Mouse (Mus musculus) myocyte (in vitro differentiated cells): ENCODE results near the gene Tmem45a. TPM values are rescaled to one million over a fixed set of nuclear protein-coding genes. Genes with fewer than 3 reads are reported as not detected.

ENCODE experiments used
- H3K27me3 ChIP-seq: one replicate; pipeline ENCODE4 v1.6.1; 2011; ENCODE audit not compliant: control insufficient read depth, insufficient read depth, insufficient read length
- H3K36me3 ChIP-seq: one replicate; pipeline ENCODE4 v1.6.1; 2011; ENCODE audit not compliant: control insufficient read depth, insufficient read depth
- H3K4me2 ChIP-seq: one replicate; pipeline ENCODE4 v1.6.1; 2011; ENCODE audit warnings: low read depth, control low read depth
- H3K4me3 ChIP-seq: one replicate; pipeline ENCODE4 v1.5.1; 2011; ENCODE audit warnings: mild to moderate bottlenecking, control low read depth, moderate library complexity
- H3K79me2 ChIP-seq: one replicate; pipeline ENCODE4 v1.6.1; 2011; ENCODE audit not compliant: control insufficient read depth, insufficient read depth
- H3ac ChIP-seq: one replicate; pipeline ENCODE4 v1.6.1; 2011; ENCODE audit not compliant: control insufficient read depth, insufficient read length
- CEBPB ChIP-seq: IDR thresholded peaks from 2 replicates; pipeline ENCODE4 v1.6.1; 2011; ENCODE audit warnings: mild to moderate bottlenecking, moderate library complexity; ENCODE audit not compliant: poor library complexity, insufficient read depth, severe bottlenecking
- E2F4 ChIP-seq: IDR thresholded peaks from one replicate; pipeline ENCODE4 v1.6.1; 2011; ENCODE audit warnings: mild to moderate bottlenecking, control low read depth, moderate library complexity; ENCODE audit not compliant: insufficient read depth
- MAX ChIP-seq: IDR thresholded peaks from one replicate; pipeline ENCODE4 v1.6.1; 2011; ENCODE audit warnings: low read depth, mild to moderate bottlenecking, control low read depth
- MYOD1 ChIP-seq, 3 experiments: IDR thresholded peaks; one replicate each; pipeline ENCODE4 v1.6.1; 2011; ENCODE audit warnings: control low read depth in 2 of 3, low read depth in 2 of 3, mild to moderate bottlenecking in 2 of 3, moderate library complexity in 1 of 3; ENCODE audit not compliant: insufficient read length in 2 of 3, control insufficient read depth in 1 of 3
- MYOG ChIP-seq, 3 experiments: IDR thresholded peaks; one replicate each; pipeline ENCODE4 v1.6.1; 2011; ENCODE audit warnings: control low read depth in 2 of 3, low read depth in 2 of 3, mild to moderate bottlenecking in 2 of 3; ENCODE audit not compliant: insufficient read length in 2 of 3, control insufficient read depth in 1 of 3, insufficient read depth in 1 of 3
- POLR2A ChIP-seq: IDR thresholded peaks from one replicate; pipeline ENCODE4 v1.6.1; 2011; ENCODE audit warnings: low read depth, mild to moderate bottlenecking, control low read depth, moderate library complexity; ENCODE audit not compliant: insufficient read length
- POLR2AphosphoS2 ChIP-seq: IDR thresholded peaks from one replicate; pipeline ENCODE4 v1.6.1; 2011; ENCODE audit warnings: low read depth, control low read depth; ENCODE audit not compliant: insufficient read length
- REST ChIP-seq: IDR thresholded peaks from one replicate; pipeline ENCODE4 v1.6.1; 2011; ENCODE audit warnings: mild to moderate bottlenecking, control low read depth, moderate library complexity; ENCODE audit not compliant: insufficient read depth, insufficient read length
- SRF ChIP-seq: IDR thresholded peaks from one replicate; pipeline ENCODE4 v1.6.1; 2011; ENCODE audit warnings: low read depth; ENCODE audit not compliant: control insufficient read depth, insufficient read length
- TCF12 ChIP-seq: IDR thresholded peaks from one replicate; pipeline ENCODE4 v1.6.1; 2011; ENCODE audit warnings: mild to moderate bottlenecking, control low read depth; ENCODE audit not compliant: poor library complexity, insufficient read depth, severe bottlenecking
- TCF3 ChIP-seq: IDR thresholded peaks from one replicate; pipeline ENCODE4 v1.6.1; 2011; ENCODE audit warnings: low read depth, control low read depth; ENCODE audit not compliant: insufficient read length
- USF1 ChIP-seq: IDR thresholded peaks from one replicate; pipeline ENCODE4 v1.6.1; 2011; ENCODE audit warnings: low read depth, mild to moderate bottlenecking, control low read depth, moderate library complexity
- polyA plus RNA-seq: library from polyadenylated mRNA; unstranded; fragments of >200 nt; fragmentation: generic; extraction: Trizol; gene quantifications from one replicate; pipeline ENCODE4 v1.2.1, GENCODE M21; 2012; ENCODE audit warnings: missing spikeins

Tmem45a gene
- polyA plus RNA-seq, 1 experiment: 6.0 TPM

DNA sequence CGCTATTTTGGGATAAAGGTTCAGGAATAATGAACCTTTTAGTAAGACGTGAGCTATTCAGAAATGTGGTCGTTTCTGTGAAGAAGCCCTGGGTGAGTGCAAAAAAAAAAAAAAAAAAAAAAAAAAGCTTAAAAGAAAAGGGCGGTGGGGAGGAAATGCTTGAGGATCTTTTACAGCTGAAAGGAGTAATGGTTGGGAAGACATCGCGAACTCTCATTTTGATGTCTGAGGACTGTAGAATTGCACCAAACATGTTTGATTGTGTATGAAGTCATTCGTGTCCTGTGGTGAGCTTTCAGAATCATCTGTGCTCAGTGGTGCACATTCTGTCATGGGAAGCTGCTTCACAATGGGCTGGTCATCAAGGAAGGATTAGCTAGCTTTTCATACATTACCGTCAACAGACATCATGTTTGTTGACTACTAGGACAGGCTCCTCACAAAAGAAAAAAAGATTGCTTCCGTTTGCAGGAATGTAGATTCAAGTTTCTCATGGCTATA is 700 bp upstream of the Tmem45a start:
- Histone ChIP-seq H3K79me2 (no peaks in the 10 kb centered on the region), H3K4me3 (no peak overlapping the region), H3K36me3 (no peaks in the 10 kb centered on the region), H3ac (no peak overlapping the region), H3K27me3 (no peaks in the 10 kb centered on the region), H3K4me2 (peak overlapping the region; percentile 58)
- no peak for TF ChIP-seq CEBPB
- TF ChIP-seq REST: no peak
- TF ChIP-seq TCF3: no peak
- no peak for TF ChIP-seq POLR2AphosphoS2
- no peak for TF ChIP-seq USF1
- no peak for TF ChIP-seq MYOG (IDR thresholded peaks at IDR 0.05; ENCODE audit: control insufficient read depth in 1 of 3, insufficient read depth in 1 of 3, insufficient read length in 2 of 3, low read depth in 2 of 3)
- no peak for TF ChIP-seq MAX
- no peak for TF ChIP-seq SRF

DNA sequence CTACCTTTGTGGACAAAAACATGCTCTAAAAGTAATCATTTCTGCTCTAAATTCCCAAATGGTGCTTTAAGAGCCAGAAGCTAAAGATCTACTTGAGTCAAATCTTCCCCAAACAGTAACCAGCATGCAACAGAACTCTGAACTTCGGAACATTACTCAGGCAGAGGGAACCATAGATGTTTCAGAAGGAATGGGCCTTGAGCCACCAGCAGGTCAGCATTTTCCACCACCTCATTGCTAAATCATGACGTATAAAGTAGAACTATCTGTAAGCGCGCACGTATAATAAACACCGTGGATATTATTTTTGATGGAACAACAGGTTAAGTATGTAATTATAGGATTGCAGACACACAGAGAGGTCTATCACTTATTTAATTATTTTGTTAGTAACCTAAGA is 1.2 kb downstream of the Tmem45a start:
- Histone ChIP-seq H3K79me2 (no peaks in the 10 kb centered on the region), H3K27me3 (no peaks in the 10 kb centered on the region), H3K36me3 (no peaks in the 10 kb centered on the region), H3K4me3 (no peak overlapping the region), H3K4me2 (no peak overlapping the region), H3ac (no peak overlapping the region)
- TF ChIP-seq TCF12 (no peak), REST (no peak), POLR2AphosphoS2 (no peak), MYOG (IDR thresholded peaks at IDR 0.05; ENCODE audit: control insufficient read depth in 1 of 3, insufficient read depth in 1 of 3, insufficient read length in 2 of 3, low read depth in 2 of 3) (no peak), SRF (no peak), E2F4 (no peak), MYOD1 (IDR thresholded peaks at IDR 0.05; ENCODE audit: control insufficient read depth in 1 of 3, insufficient read length in 2 of 3, low read depth in 2 of 3) (no peak), CEBPB (no peak), TCF3 (no peak), USF1 (no peak), MAX (no peak), POLR2A (no peak)

DNA sequence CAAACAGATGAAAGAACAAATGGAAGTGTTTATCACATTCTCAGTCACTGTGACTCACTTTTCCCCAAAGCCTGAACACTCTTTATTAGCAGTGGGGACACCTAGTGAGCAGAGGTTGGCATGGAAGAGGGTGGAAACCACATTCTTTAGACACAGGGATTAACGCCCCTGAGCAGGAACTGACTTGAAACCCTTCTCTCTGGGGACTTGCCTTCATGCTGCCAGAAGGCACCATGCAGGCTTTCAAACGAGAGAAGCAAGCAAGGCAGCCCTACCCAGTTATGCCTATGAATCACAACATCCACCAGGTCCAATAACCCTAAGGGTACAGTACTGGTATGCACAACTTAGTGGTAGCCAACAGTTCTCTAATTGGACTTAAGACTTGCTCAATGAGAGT is 12.6 kb downstream of the Tmem45a start:
- TF ChIP-seq SRF: no peak
- TF ChIP-seq CEBPB: no peak
- TF ChIP-seq REST: no peak
- no peak overlapping the region for H3K4me2 ChIP-seq
- no peaks in the 10 kb centered on the region for H3K27me3 ChIP-seq
- no peaks in the 10 kb centered on the region for H3K79me2 ChIP-seq
- H3ac ChIP-seq: no peak overlapping the region
- no peaks in the 10 kb centered on the region for H3K36me3 ChIP-seq
- no peak overlapping the region for H3K4me3 ChIP-seq

DNA sequence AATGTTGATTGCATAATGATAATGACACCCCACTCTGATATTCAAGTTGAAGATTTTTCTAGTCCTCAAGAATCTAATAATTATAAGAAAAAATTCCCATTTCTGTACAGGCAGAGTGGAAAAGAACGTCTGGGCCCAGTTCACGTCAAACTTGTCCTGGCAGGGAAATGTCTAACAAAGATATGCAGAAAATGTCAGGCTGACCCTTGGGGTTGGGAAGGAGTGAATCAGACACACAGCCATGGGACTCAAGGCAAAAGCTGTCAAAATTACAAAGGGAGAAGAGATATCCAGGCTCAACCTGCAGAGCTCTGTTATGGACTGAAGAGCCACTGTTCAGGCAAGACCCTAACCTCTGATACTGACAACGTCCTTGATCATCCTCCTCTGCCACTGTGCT is 15.5 kb downstream of the Tmem45a start:
- H3K4me3 ChIP-seq: no peak overlapping the region
- H3K36me3 ChIP-seq: no peaks in the 10 kb centered on the region
- no peaks in the 10 kb centered on the region for H3K79me2 ChIP-seq
- no peak overlapping the region for H3K4me2 ChIP-seq
- H3ac ChIP-seq: no peak overlapping the region
- H3K27me3 ChIP-seq: no peaks in the 10 kb centered on the region
- TF ChIP-seq TCF3: no peak
- TF ChIP-seq MYOD1 (IDR thresholded peaks at IDR 0.05; ENCODE audit: control insufficient read depth in 1 of 3, insufficient read length in 2 of 3, low read depth in 2 of 3): no peak
- TF ChIP-seq POLR2A: no peak
- TF ChIP-seq POLR2AphosphoS2: no peak
- TF ChIP-seq TCF12: no peak
- no peak for TF ChIP-seq USF1
- TF ChIP-seq MAX: no peak
- no peak for TF ChIP-seq E2F4
- no peak for TF ChIP-seq CEBPB
- TF ChIP-seq REST: no peak
- TF ChIP-seq MYOG (IDR thresholded peaks at IDR 0.05; ENCODE audit: control insufficient read depth in 1 of 3, insufficient read depth in 1 of 3, insufficient read length in 2 of 3, low read depth in 2 of 3): no peak
- TF ChIP-seq SRF: no peak

DNA sequence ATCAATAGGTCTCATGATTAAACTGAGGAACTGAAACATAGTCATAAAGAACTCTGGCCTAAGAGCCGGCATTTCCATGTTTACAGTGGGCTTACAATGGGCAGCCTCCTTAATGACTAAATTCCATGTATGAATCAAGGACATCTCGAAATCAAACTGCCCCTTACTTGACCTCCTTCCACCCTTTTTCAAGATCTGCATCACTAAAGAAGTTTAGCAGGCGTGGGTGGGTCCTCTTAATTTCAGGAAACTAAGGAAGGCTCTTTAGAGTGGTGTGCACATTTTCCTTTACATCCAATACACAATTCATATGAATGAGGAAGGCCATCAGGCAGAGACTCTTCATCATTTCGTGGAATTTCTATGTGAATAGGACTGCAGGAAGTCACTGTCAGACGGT is 17.6 kb downstream of the Tmem45a start:
- no peak overlapping the region for H3K4me3 ChIP-seq
- no peaks in the 10 kb centered on the region for H3K36me3 ChIP-seq
- H3K27me3 ChIP-seq: no peaks in the 10 kb centered on the region

More for the DNA sequence above, 17.6 kb downstream of the Tmem45a start:
- TF ChIP-seq TCF12 (no peak), MYOG (IDR thresholded peaks at IDR 0.05; ENCODE audit: control insufficient read depth in 1 of 3, insufficient read depth in 1 of 3, insufficient read length in 2 of 3, low read depth in 2 of 3) (no peak), MYOD1 (IDR thresholded peaks at IDR 0.05; ENCODE audit: control insufficient read depth in 1 of 3, insufficient read length in 2 of 3, low read depth in 2 of 3) (no peak), REST (no peak), USF1 (no peak), POLR2A (no peak), E2F4 (no peak), SRF (no peak), MAX (no peak), TCF3 (no peak), POLR2AphosphoS2 (no peak), CEBPB (no peak)
- H3ac ChIP-seq: no peak overlapping the region
- no peaks in the 10 kb centered on the region for H3K79me2 ChIP-seq
- no peak overlapping the region for H3K4me2 ChIP-seq
